Mouse (Mus musculus) heart, postnatal 0 days (tissue): ENCODE data around the gene Rhoh.

Experiments used
- CTCF ChIP-seq: IDR thresholded peaks from 2 replicates; pipeline ENCODE4 v1.5.1; 2016; ENCODE audit warnings: antibody characterized with exemption, control low read depth, low read depth
- EP300 ChIP-seq: IDR thresholded peaks from 2 replicates; pipeline ENCODE4 v1.6.1; 2016; ENCODE audit warnings: antibody characterized with exemption, low read depth

- TF ChIP-seq CTCF (no peak), EP300 (no peak)
Measured at GRCm38 (mm10) chr5:65875269-65875668, 14.3 kb downstream of the Rhoh start.
